Mouse (Mus musculus) naive thymus-derived CD4-positive, alpha-beta T cell, adult 2 months (primary cell): ENCODE results near the gene Polr1a.
A peak's percentile ranks its signal among the peaks of the same experiment; 100 is the strongest.

ENCODE experiments used
- DNase-seq: peaks from one replicate; pipeline ENCODE4 v3.0.0-alpha.2; 2011; ENCODE audit warnings: low read depth

Gene Polr1a

DNA sequence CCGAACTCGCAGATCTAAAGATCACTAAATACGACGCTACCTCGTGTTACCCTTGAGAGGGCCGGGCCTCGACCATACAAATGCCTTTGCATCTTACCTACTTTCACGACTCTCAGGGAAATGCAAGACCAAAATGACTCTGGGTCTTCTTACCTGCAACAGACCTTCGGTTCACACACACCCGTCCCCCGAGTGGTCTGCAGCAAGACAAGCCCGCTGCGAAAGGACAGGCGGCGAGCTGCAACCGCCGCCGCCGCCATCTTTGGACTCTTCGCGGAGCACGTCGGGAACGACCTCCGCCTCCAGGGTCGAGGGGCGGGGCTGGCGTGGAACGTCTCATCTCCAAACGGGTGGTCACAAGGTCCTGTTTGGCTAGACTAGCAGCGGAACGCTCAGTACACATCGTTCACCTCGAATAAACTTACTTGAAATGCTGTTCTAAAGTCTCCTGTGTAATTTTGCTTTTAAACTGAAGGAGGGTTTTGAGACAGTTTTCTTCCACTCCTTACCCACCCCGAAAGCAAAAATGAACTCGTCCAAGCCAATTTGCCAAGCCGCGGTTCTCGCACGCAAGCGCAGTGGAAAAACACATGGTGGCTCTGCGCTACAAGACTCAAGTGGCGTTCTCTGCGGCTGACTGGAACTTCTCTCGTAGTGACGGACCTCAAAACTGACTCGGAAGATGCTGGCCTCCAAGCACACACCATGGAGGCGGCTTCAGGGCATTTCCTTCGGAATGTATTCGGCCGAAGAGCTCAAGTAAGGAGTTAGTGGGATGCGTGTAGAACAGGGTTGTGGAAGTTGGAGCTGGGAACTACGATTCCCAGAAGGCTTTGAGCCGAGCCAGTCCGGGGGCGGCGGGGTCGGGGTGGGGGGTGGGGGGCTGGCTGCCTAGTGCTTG is at the start of gene Polr1a, which contains the start of gene Ptcd3:
Gene Polr1a, plus strand, starts transcription at position 573 of the 901 bp plus-strand sequence.
Gene Ptcd3, minus strand, starts transcription at position 270 of the 901 bp plus-strand sequence.
- peak; percentile 97 for DNase-seq

DNA sequence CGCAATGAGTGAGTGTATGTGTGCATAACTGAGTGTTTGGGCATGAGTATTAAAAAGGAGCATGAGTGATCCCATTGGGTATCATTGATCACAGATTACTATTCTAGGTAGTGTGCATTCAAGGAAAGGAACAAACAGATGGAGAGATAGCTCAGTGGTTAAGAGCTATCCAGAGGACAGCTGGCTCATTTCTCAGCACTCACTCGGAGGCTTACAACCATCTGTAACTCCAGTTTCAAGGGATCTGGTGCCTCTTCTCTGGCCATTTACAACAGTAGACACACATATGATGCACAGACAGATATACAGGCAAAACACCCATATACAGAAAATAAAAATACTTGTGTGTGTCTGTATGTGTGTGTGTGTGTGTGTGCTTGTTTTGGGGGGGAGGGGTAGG is 41.1 kb upstream of the Polr1a start:
- no peak for DNase-seq

DNA sequence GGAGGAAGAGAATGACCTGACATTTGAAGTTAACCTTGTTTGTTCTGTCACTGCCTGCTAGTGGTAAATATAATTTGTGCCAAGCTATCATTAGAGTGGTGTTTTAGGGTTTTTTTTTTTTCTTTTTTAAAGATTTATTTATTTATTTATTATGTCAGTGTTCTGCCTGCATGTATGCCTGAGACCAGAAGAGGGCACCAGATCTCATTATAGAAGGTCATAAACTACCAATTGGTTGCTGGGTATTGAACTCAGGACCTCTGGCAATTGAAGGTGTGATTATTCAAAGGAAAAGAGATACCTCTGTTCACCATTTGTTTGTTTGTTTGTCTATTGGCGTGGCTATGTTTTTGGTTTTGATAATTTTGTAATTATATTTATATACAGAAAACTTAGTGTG is 40.0 kb upstream of the Polr1a start:
- DNase-seq = peak; percentile 60

DNA sequence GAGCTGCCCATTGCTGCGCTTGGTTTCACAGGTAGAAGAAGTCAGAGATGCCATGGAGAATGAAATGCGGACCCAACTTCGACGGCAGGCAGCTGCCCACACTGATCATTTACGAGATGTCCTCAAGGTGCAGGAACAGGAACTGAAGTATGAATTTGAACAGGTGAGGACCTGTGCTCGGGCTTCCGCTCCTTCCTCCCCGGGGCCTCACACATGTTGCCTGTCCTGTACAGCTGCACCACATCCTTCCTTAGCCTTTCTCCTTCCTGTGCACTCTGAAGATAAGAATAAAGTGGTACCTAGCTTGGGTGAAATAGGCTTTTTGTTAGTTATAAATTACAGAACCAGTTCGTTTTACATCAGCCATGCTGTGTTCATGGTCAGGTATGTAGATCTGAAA is 37.5 kb upstream of the Polr1a start:
- peak; percentile 44 for DNase-seq

DNA sequence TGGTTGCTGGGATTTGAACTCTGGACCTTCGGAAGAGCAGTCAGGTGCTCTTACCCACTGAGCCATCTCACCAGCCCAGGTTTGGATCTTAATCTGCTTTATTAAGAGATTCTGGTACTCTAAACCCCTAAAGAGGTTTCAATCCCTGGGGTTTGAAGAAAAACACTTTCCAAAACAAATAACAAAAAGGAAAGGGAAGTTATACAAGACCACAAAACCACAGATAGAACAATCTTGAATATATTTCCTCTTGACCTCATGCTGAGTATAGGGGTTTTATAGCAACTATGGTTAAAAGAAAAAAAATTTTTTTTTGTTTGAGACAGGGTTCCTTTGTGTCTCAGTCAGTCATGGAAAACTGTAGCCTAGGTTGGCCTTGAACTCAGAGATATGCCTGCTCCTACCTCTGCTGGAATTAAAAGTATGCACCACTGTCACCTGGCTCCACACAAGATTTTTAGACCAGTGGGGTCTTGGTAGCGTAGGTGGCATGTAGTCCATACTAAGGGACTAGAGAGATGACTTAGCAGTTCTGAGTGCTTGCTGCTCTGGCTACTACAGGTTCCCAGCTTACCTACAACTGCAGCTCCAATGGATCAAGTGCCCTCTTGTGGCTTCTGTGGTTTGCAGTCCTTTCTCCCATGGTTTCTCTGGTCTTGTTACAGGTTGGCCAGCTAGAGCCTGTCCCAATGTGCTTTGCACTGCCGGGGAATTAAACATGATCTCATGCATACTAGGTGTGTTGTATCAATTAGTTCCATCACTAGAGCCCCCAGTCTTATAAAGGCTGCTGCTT is 30.7 kb upstream of the Polr1a start:
- peak; percentile 21 for DNase-seq

DNA sequence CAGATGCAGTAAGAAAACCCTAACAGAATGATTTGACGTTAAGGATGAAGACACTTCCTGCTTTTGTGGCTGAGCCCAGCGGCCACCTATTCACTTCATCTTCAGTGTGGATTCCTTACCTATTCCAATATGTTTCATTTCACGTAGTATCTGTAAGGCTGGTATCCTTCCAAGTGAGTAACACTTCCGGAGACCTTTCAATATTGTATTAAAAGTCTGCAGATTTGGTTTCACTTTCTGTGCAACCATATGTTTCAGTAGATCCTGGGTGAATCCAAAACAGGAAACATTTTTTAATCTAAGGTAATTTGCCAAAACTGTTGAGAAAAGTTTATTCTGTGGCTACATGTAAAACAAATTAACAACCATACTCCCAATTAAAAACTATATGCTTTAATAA is 15.6 kb upstream of the Polr1a start:
- no peak for DNase-seq

DNA sequence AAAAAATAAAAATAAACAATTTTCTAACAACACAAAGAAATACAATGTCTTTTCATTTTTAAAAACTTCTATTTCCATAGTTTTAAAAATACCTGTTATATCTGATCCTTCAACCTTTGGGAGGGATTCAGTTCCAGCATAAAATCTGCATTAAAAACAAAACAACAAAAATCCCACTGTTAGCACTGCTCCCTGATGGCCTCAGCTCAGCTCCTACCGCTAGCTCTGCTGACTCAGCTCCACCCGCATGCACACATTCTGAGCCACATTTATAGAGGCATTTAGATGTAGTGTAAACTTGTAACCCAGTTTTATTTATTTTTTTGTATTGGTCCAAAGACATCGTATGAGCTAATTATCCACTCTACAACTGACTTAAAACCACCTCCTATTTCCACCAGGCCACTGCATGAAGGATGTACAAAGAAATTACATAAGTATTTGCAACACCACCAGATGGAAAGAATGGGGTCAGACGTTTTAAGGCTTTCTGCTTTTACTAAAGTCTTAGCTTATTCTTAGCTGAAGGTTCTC is 1.1 kb upstream of the Polr1a start:
- DNase-seq = no peak

DNA sequence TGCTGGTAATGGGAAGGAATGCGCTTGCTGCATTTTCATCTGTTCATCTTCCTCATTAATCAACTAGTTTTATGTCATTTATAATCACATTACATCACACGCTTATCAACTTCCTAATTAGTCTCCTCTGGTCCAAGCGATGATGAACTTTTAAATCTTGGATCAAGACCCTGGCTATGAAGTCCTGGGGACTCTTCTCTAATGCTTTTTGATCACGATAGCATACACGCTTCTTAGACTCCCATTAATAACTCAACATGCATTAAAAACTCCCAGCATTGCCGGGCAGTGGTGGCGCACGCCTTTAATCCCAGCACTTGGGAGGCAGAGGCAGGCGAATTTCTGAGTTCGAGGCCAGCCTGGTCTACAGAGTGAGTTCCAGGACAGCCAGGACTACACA is 531 bp downstream of the Polr1a start:
- DNase-seq = no peak

DNA sequence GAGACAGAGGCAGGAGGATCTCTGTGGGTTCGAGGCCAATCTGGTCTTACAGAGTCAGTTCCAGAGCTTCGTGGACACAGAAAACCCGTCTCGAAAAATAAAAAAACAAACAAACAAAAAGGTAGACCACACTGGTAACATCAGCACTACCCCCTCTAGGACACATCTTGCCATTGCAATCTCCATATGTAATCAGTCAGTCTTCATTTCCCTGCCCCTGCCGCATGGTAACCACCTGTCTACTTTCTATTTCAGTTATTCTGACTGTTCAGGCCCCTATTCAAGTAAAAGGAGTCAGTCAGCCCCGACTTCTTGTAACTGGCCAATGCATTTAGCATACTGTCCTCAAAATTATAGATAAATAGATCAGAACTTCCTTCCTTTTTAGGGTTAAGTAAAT is 987 bp downstream of the Polr1a start:
- DNase-seq = peak; percentile 55

DNA sequence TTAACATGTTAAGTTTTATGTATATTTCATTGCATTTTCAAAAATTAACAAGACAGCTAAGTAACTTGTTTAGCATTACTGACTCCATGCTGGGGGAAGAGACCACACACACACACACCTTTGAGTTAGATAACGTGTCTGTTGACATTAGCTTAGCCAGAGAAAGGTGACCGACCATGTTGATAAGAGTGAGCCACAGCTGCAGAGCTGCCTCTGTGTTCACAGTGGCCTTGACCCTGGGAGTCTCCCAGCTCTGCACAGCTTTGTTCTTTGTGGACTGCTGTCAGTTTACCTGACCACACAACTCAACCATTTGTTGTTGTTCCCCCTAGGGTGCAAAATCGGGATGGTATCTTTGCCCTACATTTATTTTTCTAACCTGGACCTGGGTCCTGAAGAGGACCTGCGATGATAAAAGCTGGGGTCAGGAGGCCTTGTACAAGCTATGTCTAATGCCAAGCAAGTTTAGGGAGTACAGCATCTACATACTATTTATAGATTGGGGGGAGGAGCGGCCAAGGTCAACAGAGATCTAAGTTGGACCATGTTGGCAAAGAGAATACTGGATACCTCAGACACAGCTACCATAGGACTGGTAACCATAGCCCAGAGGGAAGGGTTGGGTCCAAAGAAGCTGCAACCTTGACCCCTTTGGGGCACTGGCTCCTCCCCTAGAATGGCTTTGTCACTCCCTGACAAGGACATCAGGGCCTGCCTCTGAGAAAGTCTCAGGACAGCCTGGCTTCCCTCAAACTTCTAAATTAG is 3.0 kb downstream of the Polr1a start:
- no peak for DNase-seq

DNA sequence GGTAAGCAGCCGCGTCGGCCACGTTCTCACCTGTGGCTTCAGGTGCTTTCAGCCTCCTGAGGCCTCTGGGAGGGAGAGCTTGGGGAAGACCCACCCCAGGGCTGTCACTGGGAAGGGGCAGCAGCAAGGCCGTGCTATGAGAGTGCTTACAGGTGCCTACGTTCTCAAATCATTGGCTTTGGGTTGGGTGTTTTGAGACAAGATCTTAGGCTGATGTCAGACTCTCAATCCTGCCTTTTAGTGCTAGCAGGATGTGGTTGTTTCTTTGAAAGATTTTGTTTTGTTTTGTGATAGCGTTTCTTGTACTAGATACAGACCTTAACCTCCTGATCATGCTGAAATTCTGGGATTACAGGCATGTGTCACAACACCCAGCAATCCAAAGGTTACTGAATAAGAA is 11.9 kb downstream of the Polr1a start:
- peak; percentile 82 for DNase-seq

DNA sequence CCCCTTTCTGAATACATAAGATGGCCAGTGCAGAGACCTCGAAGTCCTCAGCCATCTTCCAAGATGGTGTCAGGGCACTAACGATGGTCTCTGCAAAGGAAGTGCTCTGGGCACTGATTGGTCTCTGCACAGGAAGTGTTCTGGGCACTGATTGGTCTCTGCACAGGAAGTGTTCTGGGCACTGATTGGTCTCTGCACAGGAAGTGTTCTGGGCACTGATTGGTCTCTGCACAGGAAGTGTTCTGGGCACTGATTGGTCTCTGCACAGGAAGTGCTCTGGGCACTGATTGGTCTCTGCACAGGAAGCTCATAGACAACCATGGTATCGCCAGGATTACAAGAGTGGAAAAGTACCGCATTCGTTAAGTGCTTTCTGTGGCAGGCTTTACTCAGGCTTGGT is 16.4 kb downstream of the Polr1a start:
- peak; percentile 41 for DNase-seq

DNA sequence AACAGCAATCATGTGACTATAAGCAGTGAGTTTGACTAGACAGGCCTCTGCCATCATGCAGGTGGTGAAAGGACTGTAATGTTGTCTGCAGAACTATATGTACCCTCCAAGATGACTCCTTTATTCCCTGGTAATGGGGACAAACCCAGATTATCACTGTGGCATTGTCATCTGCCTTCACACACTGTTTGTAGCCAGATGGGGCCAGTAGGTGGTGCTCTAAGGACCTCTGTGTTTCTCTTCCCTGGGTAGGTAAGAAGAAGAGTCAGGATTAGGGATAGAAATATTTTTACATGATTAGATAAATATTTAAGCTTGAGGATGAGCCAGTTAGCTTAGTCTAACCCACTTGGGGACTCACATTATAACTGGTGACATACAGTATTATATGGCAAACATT is 19.1 kb downstream of the Polr1a start:
- DNase-seq = peak; percentile 49

DNA sequence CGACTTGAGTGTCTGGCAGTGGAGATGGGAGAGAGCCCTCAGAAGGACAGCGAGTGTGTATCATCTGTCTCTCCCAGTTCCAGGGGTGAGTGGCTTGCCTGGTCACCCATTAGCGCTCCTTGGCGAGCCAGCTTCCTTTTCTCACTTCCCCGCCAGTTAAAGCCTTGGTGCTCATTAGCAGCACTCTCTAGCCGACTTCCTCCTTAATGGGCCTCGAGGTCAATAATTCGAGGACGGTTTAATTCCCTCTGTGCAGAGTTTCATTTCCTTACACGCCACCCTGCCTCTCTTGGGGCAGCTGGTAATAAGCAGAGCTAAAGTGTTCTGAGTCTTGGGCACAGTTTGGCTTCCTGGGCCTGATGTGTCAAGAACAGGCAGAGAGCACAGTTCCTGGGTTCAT is 21.2 kb downstream of the Polr1a start:
- no peak for DNase-seq

DNA sequence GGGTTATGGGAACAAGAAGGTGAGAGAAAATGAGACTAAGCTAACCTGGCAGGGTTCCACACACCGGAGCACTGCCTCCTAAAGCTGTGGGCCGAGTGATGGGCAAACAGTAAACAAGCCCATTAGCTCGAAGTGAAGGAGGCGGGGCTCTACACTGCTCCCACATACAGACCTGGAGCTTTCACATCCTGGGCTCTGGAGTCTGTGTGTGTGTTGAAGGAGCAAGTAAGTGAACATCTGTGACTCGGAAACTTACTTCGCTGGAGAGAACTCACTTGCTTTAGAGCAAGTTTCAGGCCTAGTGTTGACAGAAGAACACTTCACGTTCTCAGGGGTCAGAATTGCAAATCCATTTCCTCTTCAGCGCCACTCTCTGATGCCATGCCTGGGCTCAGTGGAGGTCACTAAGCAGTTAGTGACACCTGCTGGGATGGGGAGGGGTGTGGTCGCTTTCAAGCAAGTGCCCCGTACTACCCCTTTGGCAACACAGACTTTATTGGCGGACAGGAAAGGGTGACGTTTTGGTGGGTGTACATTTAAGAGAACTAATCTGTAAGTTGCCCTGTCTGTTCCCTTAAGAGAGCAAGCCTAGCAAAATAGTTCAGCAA is 22.1 kb downstream of the Polr1a start:
- DNase-seq = no peak

DNA sequence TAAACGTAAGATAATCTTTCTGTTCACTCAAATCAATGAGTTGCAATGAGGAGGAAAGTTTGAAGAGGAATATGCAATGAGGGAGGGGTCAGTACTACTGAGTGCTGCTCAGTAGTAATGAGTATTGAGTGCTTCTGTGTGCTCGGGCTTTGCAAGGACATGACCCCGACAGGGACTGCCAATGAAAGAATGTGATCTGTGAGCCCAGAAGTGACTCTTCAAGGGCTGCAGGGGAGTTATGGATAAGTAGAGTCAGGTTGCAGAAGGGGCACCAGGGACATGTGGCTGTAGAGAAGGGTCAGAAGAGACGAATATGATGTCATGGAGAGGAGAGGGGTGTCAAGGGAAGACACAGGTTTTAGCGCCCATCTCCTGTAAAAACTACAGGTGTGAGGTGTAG is 23.5 kb downstream of the Polr1a start:
- no peak for DNase-seq

DNA sequence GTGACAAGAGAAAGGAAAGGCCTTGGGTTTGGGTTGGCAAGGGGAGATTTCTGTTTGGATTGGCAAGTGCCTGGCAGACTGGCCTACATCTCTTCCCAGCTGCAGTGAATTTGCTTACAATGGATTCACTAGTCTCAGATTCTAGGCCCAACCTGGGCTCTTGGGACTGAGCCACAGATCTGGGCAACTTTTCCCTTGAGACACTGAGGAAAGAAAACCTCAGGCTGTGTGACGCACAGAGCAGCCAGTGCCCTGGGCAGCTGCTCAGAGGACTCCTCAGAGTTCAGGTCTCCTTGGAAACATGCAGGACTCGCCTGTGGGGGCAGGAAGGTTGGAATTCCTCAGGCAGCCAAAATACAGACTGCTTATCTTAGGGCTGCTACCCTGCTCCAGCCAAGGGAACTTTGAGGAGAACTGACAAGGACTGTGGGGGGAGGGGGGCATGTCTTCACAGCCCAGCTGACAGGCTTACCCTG is 25.3 kb downstream of the Polr1a start:
- no peak for DNase-seq

DNA sequence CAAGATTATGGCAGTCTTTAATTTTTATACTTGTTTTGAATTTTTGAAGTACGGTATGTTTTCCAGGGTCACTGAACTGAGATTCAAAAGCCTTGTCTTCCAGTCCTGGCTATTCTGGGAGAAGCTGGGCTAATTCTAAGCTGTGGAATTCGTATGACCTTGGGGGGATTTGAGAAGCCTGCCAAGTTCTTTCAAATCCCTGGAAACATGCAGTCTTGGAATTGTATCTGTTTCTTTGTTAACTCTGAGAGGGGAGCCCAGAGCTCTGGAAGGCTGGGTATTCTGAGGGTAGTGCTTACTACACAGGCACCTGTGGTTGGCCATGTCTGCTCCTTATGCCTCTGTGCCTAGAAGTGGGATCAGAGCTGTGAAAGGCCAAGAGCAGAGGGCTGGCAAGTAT is 26.9 kb downstream of the Polr1a start:
- no peak for DNase-seq

DNA sequence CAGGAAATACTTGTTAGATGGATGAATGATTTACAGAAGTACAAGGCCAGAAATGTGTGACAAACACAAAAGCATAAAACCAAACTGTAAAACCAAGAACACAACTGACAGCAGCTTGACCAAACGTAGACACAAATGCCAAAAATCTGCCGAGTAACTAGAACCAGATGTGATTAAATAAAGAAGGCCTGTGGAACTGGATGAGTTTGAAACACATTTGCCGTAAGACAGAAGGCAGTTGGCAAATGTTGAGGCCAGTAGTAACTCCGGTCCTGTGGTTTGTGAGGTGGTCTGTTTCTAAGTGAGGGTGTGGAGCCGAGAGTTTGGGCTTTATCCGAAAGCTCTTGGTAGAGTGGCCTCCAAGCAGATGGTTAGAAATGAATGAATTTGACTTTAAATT is 32.1 kb downstream of the Polr1a start:
- no peak for DNase-seq

DNA sequence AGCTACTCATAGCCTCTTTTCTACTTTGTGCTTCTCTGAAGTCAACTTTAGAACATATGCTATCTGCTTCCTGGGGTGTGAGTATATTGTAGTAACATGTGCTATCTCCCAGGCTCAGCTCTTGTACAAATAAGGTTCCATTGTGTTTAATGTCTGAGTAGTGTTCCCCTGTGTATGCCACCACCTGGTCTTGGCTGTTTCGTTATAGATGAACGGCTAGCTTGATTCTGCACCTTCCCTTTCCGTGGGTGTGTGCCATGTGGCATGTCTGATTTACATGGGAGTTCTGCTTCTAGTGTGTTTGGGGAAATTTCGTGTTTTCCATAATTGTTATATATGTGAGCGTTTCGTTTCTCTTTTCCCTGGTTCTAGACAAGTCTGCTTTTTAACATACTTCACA is 36.2 kb downstream of the Polr1a start:
- DNase-seq = no peak

DNA sequence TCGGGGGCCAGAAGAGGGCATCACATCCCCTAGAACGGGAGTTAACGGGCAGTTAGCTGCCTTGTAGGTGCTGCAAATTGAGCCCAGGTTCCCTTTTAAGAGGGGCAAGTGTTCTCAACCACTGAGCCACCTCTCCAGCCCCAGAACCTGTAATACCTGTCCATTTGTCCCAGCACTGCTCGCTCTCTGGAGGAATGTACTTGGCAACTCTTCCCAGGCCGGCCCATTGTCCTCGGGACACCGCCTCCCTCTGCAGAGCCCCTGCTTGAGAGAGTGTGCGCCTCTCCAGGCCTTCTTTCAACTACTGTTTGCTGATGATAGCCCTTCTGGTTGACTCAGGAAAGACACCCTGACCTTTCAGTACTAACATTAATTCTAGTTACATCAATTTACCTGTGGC is 37.3 kb downstream of the Polr1a start:
- no peak for DNase-seq

DNA sequence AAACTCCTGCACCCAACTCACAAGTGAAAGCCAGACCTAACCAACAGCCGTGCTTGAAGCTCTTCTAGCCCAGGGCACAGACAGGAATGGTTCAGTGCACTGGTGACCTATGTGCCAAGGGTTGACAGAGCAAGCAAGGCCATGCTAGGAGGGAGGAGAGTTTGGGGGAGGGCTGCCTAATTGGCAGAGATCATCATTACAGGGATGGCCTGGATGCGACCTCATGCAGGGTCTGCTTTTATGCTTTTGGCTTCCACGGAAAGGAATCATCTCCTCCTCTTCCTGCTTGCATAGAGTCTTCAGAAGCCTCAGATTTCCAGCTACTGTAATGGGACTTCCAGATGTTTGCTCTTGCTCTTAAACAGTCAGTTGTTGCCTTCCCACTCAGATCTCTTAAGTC is 40.9 kb downstream of the Polr1a start:
- no peak for DNase-seq
